Mouse (Mus musculus) MN1 (cell line): ENCODE measurements around the gene Rasl12.

Source experiments
- DNase-seq: peaks from one replicate; pipeline ENCODE4 v3.0.0-alpha.2; 2016; ENCODE audit warnings: low spot score

Rasl12 gene

DNA sequence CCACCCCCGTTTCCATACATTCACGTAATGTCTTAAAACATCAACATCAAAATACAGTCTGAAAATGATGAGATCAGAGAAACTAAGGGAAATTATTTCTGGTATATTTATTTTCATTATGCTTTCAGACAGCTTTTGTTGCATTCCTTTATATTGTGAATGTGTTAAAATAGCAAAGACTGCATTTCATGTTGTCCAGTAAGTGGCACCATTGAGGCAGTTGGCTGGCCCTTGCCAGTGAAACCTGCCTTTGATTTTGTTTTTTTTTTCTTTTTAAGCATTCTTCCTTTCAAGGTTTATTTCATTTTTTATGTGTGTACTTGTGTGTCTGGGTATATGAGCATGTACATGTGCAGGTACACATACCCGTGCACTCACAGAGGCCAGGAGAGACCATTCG is 46.4 kb downstream of the Rasl12 start:
- no peak for DNase-seq

DNA sequence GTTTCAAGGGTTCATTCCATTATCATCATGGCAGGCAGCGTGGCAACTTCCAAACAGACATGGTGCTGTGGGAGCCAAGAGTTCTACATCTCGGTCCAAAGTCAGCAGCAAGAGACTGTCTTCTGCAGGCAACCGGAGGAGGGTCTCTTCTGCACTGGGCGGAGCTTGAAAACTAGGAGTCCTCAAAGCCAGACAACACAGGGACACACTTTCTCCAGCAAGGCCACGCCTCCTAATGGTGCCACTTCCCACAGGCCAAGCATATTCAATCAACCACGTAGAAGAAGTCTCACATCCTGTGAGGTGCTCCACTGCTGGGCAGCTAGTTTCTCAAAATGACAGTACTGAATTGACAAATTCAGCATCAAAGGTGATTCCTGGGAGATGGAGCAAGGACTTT is 49.6 kb downstream of the Rasl12 start:
- DNase-seq: no peak

DNA sequence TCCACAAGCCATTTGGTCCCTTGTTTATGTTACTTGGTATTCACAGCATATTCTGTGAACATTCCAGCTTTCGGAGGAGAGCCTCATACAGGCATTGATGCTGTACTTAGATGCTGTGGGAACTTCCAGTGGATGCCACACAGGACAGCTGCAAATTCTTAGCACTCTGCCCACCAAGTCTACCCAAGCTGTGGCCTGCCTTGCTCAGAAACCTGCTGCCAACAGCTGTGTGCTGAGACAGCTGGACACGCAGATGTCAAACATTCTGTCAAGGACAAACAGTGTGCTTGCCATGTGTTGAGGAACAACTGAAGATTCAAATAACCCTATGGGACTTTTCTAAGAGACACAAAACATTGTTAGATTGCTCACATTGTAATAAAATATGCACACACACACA is 60.7 kb downstream of the Rasl12 start:
- no peak for DNase-seq

DNA sequence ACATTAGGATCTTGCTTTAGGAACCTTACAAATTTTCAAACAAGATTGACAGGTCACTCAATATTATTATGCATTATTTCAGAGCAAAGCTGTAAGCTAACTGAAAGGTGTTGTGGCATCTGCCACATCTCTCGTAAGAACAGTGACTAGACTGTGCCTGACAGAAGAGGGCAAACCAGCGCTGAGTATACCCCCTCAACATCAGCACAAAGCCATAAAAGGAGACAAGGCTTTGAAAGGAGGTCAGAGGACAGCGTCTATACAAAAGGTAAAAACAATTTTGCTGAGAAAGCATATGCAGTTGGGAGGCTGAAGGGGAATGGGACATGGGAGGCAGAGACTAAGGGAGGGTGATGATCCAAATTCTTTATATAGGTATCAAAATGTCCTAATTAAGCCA is 61.9 kb downstream of the Rasl12 start:
- no peak for DNase-seq

DNA sequence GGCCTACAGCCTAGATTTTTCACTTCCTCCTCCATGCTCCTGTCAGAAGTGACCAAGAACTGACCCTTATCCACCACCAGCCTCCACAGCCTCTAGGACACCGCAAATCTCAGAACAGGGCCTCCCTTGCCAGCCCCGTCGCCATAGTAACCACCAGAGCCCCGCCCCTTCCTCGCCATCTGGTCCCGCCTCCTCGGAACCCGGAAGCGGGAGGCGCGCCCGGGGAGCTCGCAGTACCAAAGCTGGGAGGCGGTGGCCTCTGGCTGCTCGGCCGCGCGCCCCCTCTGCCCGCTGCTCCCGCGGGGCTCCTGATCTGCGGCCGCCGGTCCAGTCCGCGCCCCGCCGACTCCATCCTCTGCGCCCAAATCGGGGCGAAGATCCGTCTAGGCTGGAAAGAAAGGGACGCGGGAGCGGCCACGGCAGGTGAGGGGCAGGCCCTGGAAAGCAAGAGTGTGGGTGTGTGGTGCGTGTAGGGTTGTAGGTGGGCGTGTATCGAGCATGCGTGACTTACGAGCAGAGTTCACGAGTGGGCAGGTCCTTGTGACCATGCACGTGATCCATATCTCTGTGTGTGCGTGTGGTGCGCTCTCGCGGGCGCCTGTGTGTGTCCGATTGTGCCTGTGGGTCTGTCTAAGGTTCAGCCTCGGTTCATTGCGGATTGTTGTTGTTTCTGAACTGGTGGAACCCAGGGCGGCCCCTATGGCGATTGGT is 62.6 kb downstream of the Rasl12 start, which contains the start of gene Spg21:
Spg21 (plus strand) TSS at position 216 of the 711 bp plus-strand sequence.
- peak; percentile 95 for DNase-seq

DNA sequence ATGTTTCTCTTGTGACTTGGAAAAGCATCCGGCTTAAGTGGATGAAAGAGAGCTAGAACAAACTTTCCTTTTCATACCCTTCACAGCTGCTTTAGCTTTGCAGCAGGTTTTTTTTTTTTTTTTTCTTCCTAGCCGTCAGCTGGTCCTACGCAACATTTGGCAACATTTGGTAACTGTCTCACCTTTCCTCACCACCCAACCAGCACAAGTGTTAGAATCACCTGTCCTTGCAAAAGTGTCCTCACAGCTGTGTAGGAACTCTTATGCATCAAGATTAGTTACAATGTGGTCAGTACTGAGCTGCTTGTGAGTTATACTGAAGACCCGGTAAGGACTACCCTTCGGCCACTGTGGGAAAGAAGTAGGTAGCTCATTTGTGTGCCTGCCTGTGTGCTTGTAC is 64.2 kb downstream of the Rasl12 start:
- no peak for DNase-seq

DNA sequence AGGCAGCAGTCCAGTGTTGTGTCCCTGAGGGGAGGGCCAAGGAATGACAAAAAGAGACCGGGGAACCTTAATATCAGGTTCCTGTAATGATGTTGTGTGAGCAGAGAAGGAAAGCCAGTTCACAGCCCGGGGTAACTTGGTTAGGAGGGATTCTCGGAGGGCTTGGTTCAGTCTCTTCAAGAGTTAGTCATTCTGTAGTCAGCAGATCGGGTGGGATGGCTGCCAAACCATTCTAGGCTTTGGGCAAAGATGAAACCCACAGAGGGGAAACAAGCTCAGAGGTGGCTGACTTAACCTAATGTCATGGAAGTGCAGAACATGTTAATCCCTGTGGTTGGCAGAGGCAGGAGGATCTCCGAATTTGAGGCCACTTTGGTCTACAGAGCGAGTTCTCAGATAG is 65.9 kb downstream of the Rasl12 start:
- peak; percentile 24 for DNase-seq
